Mouse (Mus musculus) bone marrow macrophage, adult 2 months (primary cell): ENCODE results near the gene Saxo1. TPM values are rescaled to one million over a fixed set of nuclear protein-coding genes. Genes with fewer than 3 reads are reported as not detected.

Experiments
- H3K27ac ChIP-seq: 2 replicates; pipeline ENCODE4 v1.5.1; 2012; ENCODE audit warnings: low read depth, low read length; ENCODE audit not compliant: insufficient read depth
- H3K4me1 ChIP-seq: 2 replicates; pipeline ENCODE4 v1.6.1; 2012; ENCODE audit warnings: low read length; ENCODE audit not compliant: control insufficient read depth, insufficient read depth
- H3K4me3 ChIP-seq: 2 replicates; pipeline ENCODE4 v1.5.1; 2012; ENCODE audit warnings: mild to moderate bottlenecking, low read length, moderate library complexity; ENCODE audit not compliant: insufficient read depth
- CTCF ChIP-seq: IDR thresholded peaks from 2 replicates; pipeline ENCODE4 v1.5.1; 2012; ENCODE audit warnings: low read depth, mild to moderate bottlenecking, low read length, moderate library complexity
- POLR2A ChIP-seq: IDR thresholded peaks from 2 replicates; pipeline ENCODE4 v1.6.1; 2012; ENCODE audit warnings: mild to moderate bottlenecking, low read depth, low read length, borderline replicate concordance
- polyA plus RNA-seq: library from polyadenylated mRNA; stranded (reverse); fragments of >200 nt; gene quantifications from 2 replicates; pipeline ENCODE4 v1.2.4, GENCODE M21; 2012; ENCODE audit not compliant: missing spikeins, insufficient read depth, insufficient read length

Saxo1 gene
- polyA plus RNA-seq, 1 experiment, result not detected

DNA sequence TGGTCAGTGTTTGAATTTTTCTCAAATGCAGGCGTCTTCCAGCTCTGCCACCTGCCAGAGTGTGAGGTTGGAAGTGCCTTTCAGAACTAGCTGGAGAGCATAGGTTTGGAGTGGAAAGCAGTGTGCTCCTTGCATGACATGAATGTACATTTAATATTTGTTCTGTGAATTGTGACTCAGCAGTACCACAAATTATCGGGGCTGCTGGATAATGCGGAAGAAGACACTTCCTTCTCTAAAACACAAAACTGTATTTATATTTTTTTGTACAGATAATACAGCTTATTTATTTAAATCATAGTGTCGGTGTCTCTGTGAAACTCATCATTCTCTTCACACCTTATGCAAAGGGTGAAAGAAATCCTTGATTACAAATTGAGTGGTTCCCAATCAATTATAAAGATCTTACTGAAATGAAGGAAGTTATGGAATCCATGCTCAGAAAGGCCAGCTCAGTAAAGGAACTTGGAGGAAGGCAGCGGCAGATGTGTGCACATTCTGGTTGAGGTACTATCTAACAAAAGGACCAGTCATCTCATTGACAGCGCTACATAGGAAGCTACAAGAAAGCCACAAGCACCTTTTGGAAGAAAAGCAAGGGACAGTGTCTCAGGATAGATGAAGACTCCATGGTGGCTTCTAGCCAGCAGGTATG is 129.9 kb downstream of the Saxo1 start:
- Histone ChIP-seq H3K4me1 (no peaks in the 10 kb centered on the region), H3K4me3 (no peak overlapping the region), H3K27ac (0 out of 2 replicates have a peak overlapping the region, but pooled peaks have one; percentile 45)
- TF ChIP-seq POLR2A (no peak), CTCF (no peak)

DNA sequence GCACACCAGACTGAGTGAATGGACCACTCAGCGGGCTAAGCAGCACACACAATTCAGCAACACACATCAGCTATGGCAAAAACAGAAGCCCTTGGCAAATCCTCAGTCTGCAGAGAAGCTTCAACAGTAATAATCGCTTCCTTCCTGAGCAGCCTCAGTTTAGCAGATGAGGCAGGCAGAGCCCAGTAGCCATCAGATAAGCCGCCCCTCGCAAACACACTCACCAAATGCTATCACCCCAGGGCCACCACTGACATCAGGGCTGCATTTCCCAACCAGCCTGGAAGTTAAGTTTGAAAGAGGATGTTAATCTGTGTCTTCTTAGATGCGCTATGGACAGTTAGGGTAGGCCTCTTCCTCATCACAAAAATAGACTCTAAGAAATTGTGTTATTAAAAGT is 130.8 kb downstream of the Saxo1 start:
- Histone ChIP-seq H3K4me1 (no peaks in the 10 kb centered on the region), H3K27ac (no peak overlapping the region), H3K4me3 (no peak overlapping the region)
- TF ChIP-seq POLR2A (no peak), CTCF (no peak)

DNA sequence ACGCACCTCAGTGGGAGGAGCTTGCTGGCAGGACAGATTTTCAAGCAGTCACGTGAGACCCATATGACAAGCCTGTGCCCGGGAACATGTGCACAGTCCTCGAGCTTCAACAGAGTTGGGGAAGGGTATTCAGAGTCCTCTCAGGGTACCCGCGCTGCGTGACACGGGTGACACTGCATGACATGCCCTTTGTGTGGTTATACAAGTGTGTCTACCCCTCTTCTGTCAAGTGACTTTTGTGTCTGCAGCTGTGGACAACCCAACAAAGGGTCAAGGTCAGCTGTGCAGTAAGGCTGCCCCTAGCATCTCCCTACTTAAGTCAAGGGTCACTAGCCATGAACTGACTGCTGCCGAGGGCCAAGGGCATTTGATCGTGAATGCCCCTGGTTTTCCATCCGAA is 131.6 kb downstream of the Saxo1 start:
- no peak for TF ChIP-seq CTCF
- no peak for TF ChIP-seq POLR2A
- Histone ChIP-seq H3K4me1 (no peaks in the 10 kb centered on the region), H3K4me3 (no peak overlapping the region), H3K27ac (no peak overlapping the region)

DNA sequence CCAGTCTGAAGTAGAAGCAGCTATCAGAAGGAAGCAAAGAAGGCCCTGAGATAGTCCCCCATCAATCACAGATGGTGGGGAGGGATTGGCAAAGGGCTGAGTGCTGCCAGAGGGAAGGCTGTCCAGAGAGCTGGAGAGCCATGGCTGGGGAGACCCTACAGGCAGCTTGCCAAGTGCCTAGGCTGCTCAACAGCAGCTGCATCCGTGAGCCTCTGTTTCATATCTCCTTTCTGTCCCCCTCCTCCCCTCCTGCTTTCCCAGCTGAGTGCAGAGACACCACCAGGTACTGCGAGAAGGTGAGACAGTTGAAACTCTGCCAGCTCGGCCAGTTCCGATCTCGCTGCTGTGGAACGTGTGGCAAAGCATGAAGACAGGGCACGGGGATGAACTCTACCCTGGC is 132.5 kb downstream of the Saxo1 start:
- H3K4me3 ChIP-seq, result no peak overlapping the region
- no peak for TF ChIP-seq POLR2A
- TF ChIP-seq CTCF, result no peak
- H3K4me1 ChIP-seq, result no peaks in the 10 kb centered on the region
- H3K27ac ChIP-seq, result no peak overlapping the region

DNA sequence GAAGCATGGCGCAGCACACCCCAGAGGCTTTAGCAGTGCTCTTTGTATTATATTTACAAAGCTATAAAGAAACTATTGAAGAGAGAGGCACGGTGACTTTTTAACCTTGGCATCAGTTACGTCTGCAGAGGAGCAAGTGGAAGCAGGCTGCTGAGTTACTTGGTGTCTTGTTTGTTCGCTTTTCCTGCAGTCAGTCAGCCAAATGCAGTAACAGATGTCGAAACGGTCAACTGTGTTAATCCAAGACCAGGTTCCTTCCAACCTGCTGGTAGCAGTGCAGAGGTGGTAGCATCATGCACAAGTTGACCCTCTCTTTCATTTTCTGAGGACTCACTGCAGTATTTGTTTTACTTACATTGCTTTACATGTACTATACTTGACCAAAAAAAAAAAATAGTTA is 135.5 kb downstream of the Saxo1 start:
- H3K4me1 ChIP-seq, result no peaks in the 10 kb centered on the region
- H3K4me3 ChIP-seq, result no peak overlapping the region
- no peak overlapping the region for H3K27ac ChIP-seq
- TF ChIP-seq CTCF, result no peak
- no peak for TF ChIP-seq POLR2A

DNA sequence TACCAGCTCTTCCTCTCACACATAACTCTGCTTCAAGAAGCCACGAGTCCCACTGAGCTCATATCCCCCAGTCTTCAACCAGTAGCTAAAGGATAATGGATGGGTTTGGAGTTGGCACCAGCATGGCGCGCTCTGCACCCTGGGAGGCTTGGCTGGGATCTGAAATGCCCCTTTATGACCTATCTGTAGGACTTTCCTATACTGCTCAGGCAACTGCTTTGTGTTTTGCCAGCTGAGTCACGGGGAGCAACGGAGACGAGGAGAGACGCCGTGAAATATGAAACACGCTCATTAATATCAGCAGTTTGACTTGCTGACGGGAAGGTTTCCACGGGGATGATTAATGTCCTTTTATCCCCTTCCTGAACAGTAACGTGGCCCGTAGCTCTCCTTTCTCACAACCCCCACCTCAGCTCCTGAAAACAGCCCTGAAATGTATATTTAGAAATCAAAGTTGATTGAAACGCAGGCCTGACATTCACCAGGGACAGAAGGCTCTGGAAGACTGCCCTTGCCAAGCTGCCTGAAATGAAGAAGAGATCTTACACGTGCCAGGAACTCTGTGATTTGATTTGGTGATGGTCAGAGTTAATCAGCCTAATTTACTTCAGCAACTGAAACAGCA is 141.6 kb downstream of the Saxo1 start:
- Histone ChIP-seq H3K4me1 (no peaks in the 10 kb centered on the region), H3K27ac (no peak overlapping the region), H3K4me3 (no peak overlapping the region)
- TF ChIP-seq CTCF, result no peak
- TF ChIP-seq POLR2A, result no peak

DNA sequence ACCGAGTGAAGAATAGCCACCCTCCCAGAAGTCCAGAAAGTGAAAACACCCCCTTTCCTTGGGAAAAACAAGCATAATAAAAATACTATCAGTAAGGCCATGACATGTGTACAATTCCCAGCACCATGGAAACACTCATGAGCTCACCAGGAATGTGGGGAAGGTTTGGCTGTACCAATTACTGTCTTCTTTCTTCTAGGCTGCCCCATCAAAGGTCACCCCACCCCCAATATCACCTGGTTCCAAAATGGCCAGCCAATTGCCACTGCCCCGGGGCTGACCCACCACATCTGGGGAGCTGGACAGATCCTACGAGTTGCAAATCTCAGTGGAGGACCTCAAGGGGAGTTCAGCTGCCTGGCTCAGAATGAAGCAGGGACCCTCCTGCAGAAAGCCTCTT is 144.7 kb downstream of the Saxo1 start:
- Histone ChIP-seq H3K4me1 (no peaks in the 10 kb centered on the region), H3K4me3 (no peak overlapping the region), H3K27ac (no peak overlapping the region)
- no peak for TF ChIP-seq CTCF
- TF ChIP-seq POLR2A, result no peak

DNA sequence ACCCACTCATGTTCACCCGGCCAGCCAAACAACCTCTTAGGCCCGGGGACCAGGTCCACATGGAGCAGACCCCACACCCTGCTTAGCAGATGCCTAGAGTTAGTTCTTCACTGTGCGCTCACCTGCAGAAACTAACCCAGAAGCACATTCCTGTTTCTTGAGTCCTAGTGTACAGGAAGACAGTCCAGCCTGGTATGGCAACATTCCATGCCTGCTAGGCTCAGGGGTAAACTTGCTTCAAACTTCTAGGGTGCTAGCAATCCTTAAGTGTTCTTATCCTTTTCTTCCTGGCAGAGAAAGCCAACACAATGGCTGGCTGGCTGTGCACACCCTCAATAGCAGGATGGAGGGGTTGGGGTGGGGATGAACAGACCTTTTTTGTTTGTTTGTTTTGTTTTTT is 147.2 kb downstream of the Saxo1 start:
- no peak for TF ChIP-seq POLR2A
- TF ChIP-seq CTCF, result no peak
- no peak overlapping the region for H3K4me3 ChIP-seq
- no peak overlapping the region for H3K27ac ChIP-seq
- H3K4me1 ChIP-seq, result no peaks in the 10 kb centered on the region

DNA sequence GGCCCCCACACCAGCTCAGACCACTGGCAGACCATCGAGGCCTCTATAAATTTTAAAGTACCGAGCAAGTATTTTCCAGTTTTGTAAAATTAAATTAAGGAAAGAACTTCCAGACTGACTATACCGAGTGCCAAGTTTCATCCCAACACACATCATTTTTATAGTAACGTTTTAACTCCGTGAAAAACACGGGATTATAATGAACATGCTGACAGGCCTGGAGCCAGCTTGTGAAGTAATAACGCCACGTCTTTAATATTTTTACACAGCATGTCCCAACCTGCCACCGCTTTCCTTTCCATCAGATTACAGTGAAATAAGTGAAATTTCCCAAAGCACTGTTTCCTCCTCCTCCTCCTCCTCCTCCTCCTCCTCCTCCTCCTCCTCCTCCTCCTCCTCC is 149.7 kb downstream of the Saxo1 start:
- H3K27ac ChIP-seq, result no peak overlapping the region

DNA sequence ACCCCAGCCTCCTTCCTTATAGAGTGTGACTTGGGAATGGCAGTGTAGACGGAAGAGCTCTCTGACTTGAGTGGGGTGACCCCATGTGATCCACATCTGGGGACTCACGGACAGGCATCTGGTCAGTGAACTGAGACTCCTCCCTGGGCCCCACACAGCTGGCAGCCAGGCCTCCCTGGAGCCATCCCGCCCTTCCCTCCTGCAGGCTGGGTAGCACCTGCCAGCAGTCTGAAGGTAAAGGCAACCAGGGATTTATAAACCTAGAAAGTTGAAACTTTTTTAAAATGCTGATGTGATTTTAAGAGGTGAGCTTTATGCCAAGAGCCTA is 151.0 kb downstream of the Saxo1 start:
- no peak overlapping the region for H3K27ac ChIP-seq
- no peak overlapping the region for H3K4me3 ChIP-seq
- TF ChIP-seq POLR2A (no peak), CTCF (no peak)
- no peaks in the 10 kb centered on the region for H3K4me1 ChIP-seq

More for the DNA sequence above, 149.7 kb downstream of the Saxo1 start:
- TF ChIP-seq POLR2A, result no peak
- TF ChIP-seq CTCF, result no peak
- Histone ChIP-seq H3K4me3 (no peak overlapping the region), H3K4me1 (no peaks in the 10 kb centered on the region)
